ENCODE assay signal across 15 mouse cellular contexts in the genomic region with DNA sequence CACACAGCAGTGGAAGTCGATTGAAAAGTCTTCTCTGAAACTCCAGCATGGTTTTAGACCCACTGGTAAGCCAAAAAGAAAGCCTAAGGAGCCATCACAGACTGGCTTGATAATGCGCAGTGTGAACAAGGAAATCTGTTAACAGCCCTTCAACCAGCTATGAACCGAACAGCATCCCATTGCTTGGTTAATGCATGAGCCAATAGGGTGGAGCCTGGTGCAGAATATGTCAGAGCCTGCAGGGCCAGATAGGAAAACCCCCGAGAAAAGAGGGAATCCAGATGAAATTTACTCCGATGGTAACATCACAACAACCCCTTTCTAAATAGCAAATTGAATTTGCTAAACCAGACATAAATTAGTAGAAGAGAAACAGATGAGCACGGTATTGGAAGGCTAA.
DNase-seq lines count a peak whose midpoint lies in the region; ATAC-seq and TF ChIP-seq lines count a peak whose summit lies in the region.
"Had no signal": no experiment of that assay in that cellular context is flagged by ENCODE, and none has a peak within 500 bp of the region (broad histone marks: within the 10 kb centered on the region; RNA-seq: fewer than 3 reads in every experiment).

No protein-coding gene starts in this region.

- TF ChIP-seq EP300 in lung, postnatal 0 days (IDR thresholded peaks at IDR 0.05) = no peak

- no peaks in the 10 kb centered on the region for H3K36me3 ChIP-seq in neural tube, embryonic 12.5 days
- H3K36me3 ChIP-seq in forebrain, embryonic 16.5 days (ENCODE audit: control insufficient read depth, insufficient read depth) = no peaks in the 10 kb centered on the region
- no peaks in the 10 kb centered on the region for H3K36me3 ChIP-seq in hindbrain, postnatal 0 days (ENCODE audit: insufficient read depth, low read length)
- no peaks in the 10 kb centered on the region for H3K36me3 ChIP-seq in lung, postnatal 0 days (ENCODE audit: insufficient read depth, low read length)
- H3K36me3 ChIP-seq: G1E; kidney, embryonic 15.5 days; liver, embryonic 15.5 days had no signal

- H3K27ac ChIP-seq in neural tube, embryonic 12.5 days = no peak overlapping the region
- peak overlapping the region; percentile 79 for H3K27ac ChIP-seq in forebrain, embryonic 16.5 days (ENCODE audit: low read length)
- peak overlapping the region; percentile 68 for H3K27ac ChIP-seq in hindbrain, postnatal 0 days
- H3K27ac ChIP-seq in lung, postnatal 0 days (ENCODE audit: low read length) = no peak overlapping the region
- H3K27ac ChIP-seq: kidney, embryonic 15.5 days; layer of hippocampus, adult 2 months; limb, embryonic 13.5 days; liver, embryonic 15.5 days had no signal

- H3K9me3 ChIP-seq in neural tube, embryonic 12.5 days = no peaks in the 10 kb centered on the region
- H3K9me3 ChIP-seq in forebrain, embryonic 16.5 days (ENCODE audit: control insufficient read depth, low read length) = no peaks in the 10 kb centered on the region
- H3K9me3 ChIP-seq in hindbrain, postnatal 0 days (ENCODE audit: low read length) = no peaks in the 10 kb centered on the region
- no peaks in the 10 kb centered on the region for H3K9me3 ChIP-seq in lung, postnatal 0 days (ENCODE audit: low read length)
- H3K9me3 ChIP-seq: G1E; kidney, embryonic 15.5 days; limb, embryonic 13.5 days; liver, embryonic 15.5 days had no signal

- H3K4me2 ChIP-seq in neural tube, embryonic 12.5 days (replicated peaks) = no peak overlapping the region
- H3K4me2 ChIP-seq in forebrain, embryonic 16.5 days (ENCODE audit: low read length) = peak overlapping the region; percentile 7; the same call in 1 of the 2 replicates
- peak overlapping the region; percentile 32 for H3K4me2 ChIP-seq in hindbrain, postnatal 0 days (ENCODE audit: low read depth, low read length)
- H3K4me2 ChIP-seq in lung, postnatal 0 days (replicated peaks; ENCODE audit: low read depth, low read length) = no peak overlapping the region
- H3K4me2 ChIP-seq: kidney, embryonic 15.5 days; limb, embryonic 13.5 days; liver, embryonic 15.5 days had no signal

- WGBS in neural tube, embryonic 12.5 days = 67% methylated on average over 6 of the region's 6 CpGs
- 36% methylated on average over 6 of the region's 6 CpGs for WGBS in forebrain, embryonic 16.5 days
- 32% methylated on average over 6 of the region's 6 CpGs for WGBS in hindbrain, postnatal 0 days
- WGBS in lung, postnatal 0 days = 71% methylated on average over 6 of the region's 6 CpGs

- H3K4me1 ChIP-seq in neural tube, embryonic 12.5 days = peaks cover 18% of the 10 kb centered on the region
- peaks cover 25% of the 10 kb centered on the region for H3K4me1 ChIP-seq in forebrain, embryonic 16.5 days (replicated peaks; ENCODE audit: control insufficient read depth, insufficient read depth, low read length)
- H3K4me1 ChIP-seq in hindbrain, postnatal 0 days (ENCODE audit: insufficient read depth, low read length) = peaks cover 9% of the 10 kb centered on the region; the same call in 1 of the 2 replicates
- H3K4me1 ChIP-seq in lung, postnatal 0 days (ENCODE audit: insufficient read depth, low read depth, low read length) = no peaks in the 10 kb centered on the region
- H3K4me1 ChIP-seq: liver, embryonic 15.5 days had no signal

- H3K9ac ChIP-seq in neural tube, embryonic 12.5 days = no peak overlapping the region
- no peak overlapping the region for H3K9ac ChIP-seq in forebrain, embryonic 16.5 days (replicated peaks; ENCODE audit: low read depth, low read length)
- no peak overlapping the region for H3K9ac ChIP-seq in hindbrain, postnatal 0 days (replicated peaks; ENCODE audit: low read length)
- H3K9ac ChIP-seq in lung, postnatal 0 days (replicated peaks; ENCODE audit: low read depth) = no peak overlapping the region
- H3K9ac ChIP-seq: kidney, embryonic 15.5 days; limb, embryonic 13.5 days; liver, embryonic 15.5 days had no signal

- TF ChIP-seq CTCF in hindbrain, postnatal 0 days (IDR thresholded peaks at IDR 0.05; ENCODE audit: low read depth) = no peak
- no peak for TF ChIP-seq CTCF in lung, postnatal 0 days (IDR thresholded peaks at IDR 0.05)

- H3K27me3 ChIP-seq in neural tube, embryonic 12.5 days (replicated peaks) = no peaks in the 10 kb centered on the region
- H3K27me3 ChIP-seq in forebrain, embryonic 16.5 days (replicated peaks; ENCODE audit: control insufficient read depth, insufficient read depth, low read length) = no peaks in the 10 kb centered on the region
- no peaks in the 10 kb centered on the region for H3K27me3 ChIP-seq in hindbrain, postnatal 0 days (ENCODE audit: insufficient read depth, low read length)
- no peaks in the 10 kb centered on the region for H3K27me3 ChIP-seq in lung, postnatal 0 days (replicated peaks; ENCODE audit: insufficient read depth, low read length)
- H3K27me3 ChIP-seq: kidney, embryonic 15.5 days; limb, embryonic 13.5 days; liver, embryonic 15.5 days had no signal

- peak; percentile 39; the same call in 1 of the 2 replicates for ATAC-seq in neural tube, embryonic 12.5 days (ENCODE audit: low FRiP score, low read depth)
- ATAC-seq in forebrain, embryonic 16.5 days = peak; percentile 65
- peak; percentile 67 for ATAC-seq in hindbrain, postnatal 0 days
- ATAC-seq in lung, postnatal 0 days = no peak

- DNase-seq in neural tube, embryonic 10.5 days (ENCODE audit: extremely low spot score, low spot score) = no peak
- DNase-seq in hindbrain, postnatal 0 days (ENCODE audit: low spot score) = peak; percentile 52
- no peak for DNase-seq in adipocyte (ENCODE audit: low spot score)
- no peak for DNase-seq in spleen, postnatal 4 days (ENCODE audit: low spot score in 2 of 2)
- DNase-seq in lung, postnatal 0 days (ENCODE audit: low spot score) = no peak
- DNase-seq: adrenal gland, adult 2 months; cerebellum, adult 11-12 months; right cerebral cortex, adult 18-20 months had no signal

- H3K4me3 ChIP-seq in neural tube, embryonic 12.5 days = no peak overlapping the region
- H3K4me3 ChIP-seq in forebrain, embryonic 16.5 days (replicated peaks; ENCODE audit: low read length) = no peak overlapping the region
- H3K4me3 ChIP-seq in hindbrain, postnatal 0 days (ENCODE audit: low read length) = no peak overlapping the region
- no peak overlapping the region for H3K4me3 ChIP-seq in lung, postnatal 0 days (ENCODE audit: low read depth, low read length)
- H3K4me3 ChIP-seq: kidney, embryonic 15.5 days; layer of hippocampus, adult 2 months; limb, embryonic 13.5 days; liver, embryonic 15.5 days had no signal

Comparison
In these comparisons a context has a peak if more than half of its experiments do, and no peak if none do; other contexts are left out.
1. H3K27ac ChIP-seq: peak in forebrain, embryonic 16.5 days (single experiment) and hindbrain, postnatal 0 days (single experiment); none in neural tube, embryonic 12.5 days (single experiment) and lung, postnatal 0 days (single experiment).
2. H3K4me2 ChIP-seq: peak in forebrain, embryonic 16.5 days (single experiment) and hindbrain, postnatal 0 days (single experiment); none in neural tube, embryonic 12.5 days (single experiment) and lung, postnatal 0 days (single experiment).